Mouse (Mus musculus) bone marrow macrophage, adult 2 months (primary cell): ENCODE measurements around the gene Fam222b.

Experiments
- CTCF ChIP-seq: IDR thresholded peaks from 2 replicates; pipeline ENCODE4 v1.5.1; 2012; ENCODE audit warnings: low read depth, mild to moderate bottlenecking, low read length, moderate library complexity
- POLR2A ChIP-seq: IDR thresholded peaks from 2 replicates; pipeline ENCODE4 v1.6.1; 2012; ENCODE audit warnings: mild to moderate bottlenecking, low read depth, low read length, borderline replicate concordance

DNA sequence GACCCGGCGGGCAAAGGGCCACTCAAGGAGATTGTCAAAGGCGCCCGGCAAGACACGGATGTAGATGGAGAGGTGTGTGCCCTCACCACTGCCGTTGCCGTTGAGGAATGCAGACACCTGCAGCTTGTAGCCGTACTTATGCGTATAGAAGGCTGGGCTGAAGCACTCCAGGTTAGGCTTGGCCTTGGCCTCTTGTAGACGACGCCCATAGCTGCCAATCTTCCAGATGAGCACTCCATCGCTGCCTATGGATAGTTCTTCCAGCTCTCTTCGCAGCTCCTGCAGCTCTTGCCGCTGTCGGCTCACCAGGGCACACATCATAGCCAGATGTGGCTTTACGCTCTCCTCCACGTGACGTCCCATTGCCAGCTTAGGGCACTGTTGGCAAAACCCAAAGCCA lies 65.7 kb downstream of the Fam222b start:
- no peak for TF ChIP-seq POLR2A
- no peak for TF ChIP-seq CTCF
